Mouse (Mus musculus) lung, postnatal 0 days (tissue): ENCODE measurements around the gene Map2. TPM values are rescaled to one million over a fixed set of nuclear protein-coding genes. Genes with fewer than 3 reads are reported as not detected.

Experiments used
- ATAC-seq: fragments of 200-750 bp; cut with Nextera tagmentation; 2 replicates; pipeline ENCODE4 v1.8.0; 2017; ENCODE audit warnings: moderate library complexity
- DNase-seq: peaks from one replicate; pipeline ENCODE4 v3.0.0-alpha.2; 2016; ENCODE audit warnings: low spot score
- H3K27ac ChIP-seq: fragments of 300-500 bp; sonication (generic); 2 replicates; pipeline ENCODE4 v1.5.1; 2014; ENCODE audit warnings: antibody characterized with exemption, mild to moderate bottlenecking, low read length, mixed read lengths
- H3K27me3 ChIP-seq: fragments of 300-500 bp; sonication (generic); replicated peaks from 2 replicates; pipeline ENCODE4 v1.6.1; 2014; ENCODE audit warnings: low read length, mixed read lengths; ENCODE audit not compliant: insufficient read depth
- H3K36me3 ChIP-seq: fragments of 300-500 bp; sonication (generic); 2 replicates; pipeline ENCODE4 v1.6.1; 2014; ENCODE audit warnings: low read length, mixed read lengths; ENCODE audit not compliant: insufficient read depth
- H3K4me1 ChIP-seq: fragments of 300-500 bp; sonication (generic); 2 replicates; pipeline ENCODE4 v1.6.1; 2014; ENCODE audit warnings: antibody characterized with exemption, low read depth, low read length, mixed read lengths; ENCODE audit not compliant: insufficient read depth
- H3K4me2 ChIP-seq: fragments of 300-500 bp; sonication (generic); replicated peaks from 2 replicates; pipeline ENCODE4 v1.6.1; 2014; ENCODE audit warnings: low read depth, mild to moderate bottlenecking, low read length, moderate library complexity, mixed read lengths
- H3K4me3 ChIP-seq: fragments of 300-500 bp; sonication (generic); 2 replicates; pipeline ENCODE4 v1.5.1; 2014; ENCODE audit warnings: low read depth, low read length
- H3K9ac ChIP-seq: fragments of 300-500 bp; sonication (generic); replicated peaks from 2 replicates; pipeline ENCODE4 v1.6.1; 2014; ENCODE audit warnings: low read depth, mild to moderate bottlenecking
- H3K9me3 ChIP-seq: fragments of 300-500 bp; sonication (generic); 2 replicates; pipeline ENCODE4 v1.6.1; 2016; ENCODE audit warnings: low read length, mixed read lengths
- CTCF ChIP-seq: IDR thresholded peaks from 2 replicates; pipeline ENCODE4 v1.5.1; 2016; ENCODE audit warnings: antibody characterized with exemption, mild to moderate bottlenecking
- EP300 ChIP-seq: IDR thresholded peaks from 2 replicates; pipeline ENCODE4 v1.6.1; 2016; ENCODE audit warnings: antibody characterized with exemption, mild to moderate bottlenecking, control low read depth
- WGBS: fragments of 180-500 bp; shearing (Covaris S2); extraction: QIAGEN DNeasy Blood & Tissue Kit; methylation state at CpG from one replicate; pipeline ENCODE4 v1.1.7; 2014; 5-methylcytosine and 5-hydroxymethylcytosine counted together
- polyA plus RNA-seq: library from polyadenylated mRNA; unstranded; fragments of >200 nt; fragmentation: Nextera tagmentation; extraction: Ambion mirVana; gene quantifications from 2 replicates; pipeline ENCODE4 v1.2.1, GENCODE M21; 2015

Gene Map2
- 2.1 and 3.8 TPM in 2 replicates for polyA plus RNA-seq

DNA sequence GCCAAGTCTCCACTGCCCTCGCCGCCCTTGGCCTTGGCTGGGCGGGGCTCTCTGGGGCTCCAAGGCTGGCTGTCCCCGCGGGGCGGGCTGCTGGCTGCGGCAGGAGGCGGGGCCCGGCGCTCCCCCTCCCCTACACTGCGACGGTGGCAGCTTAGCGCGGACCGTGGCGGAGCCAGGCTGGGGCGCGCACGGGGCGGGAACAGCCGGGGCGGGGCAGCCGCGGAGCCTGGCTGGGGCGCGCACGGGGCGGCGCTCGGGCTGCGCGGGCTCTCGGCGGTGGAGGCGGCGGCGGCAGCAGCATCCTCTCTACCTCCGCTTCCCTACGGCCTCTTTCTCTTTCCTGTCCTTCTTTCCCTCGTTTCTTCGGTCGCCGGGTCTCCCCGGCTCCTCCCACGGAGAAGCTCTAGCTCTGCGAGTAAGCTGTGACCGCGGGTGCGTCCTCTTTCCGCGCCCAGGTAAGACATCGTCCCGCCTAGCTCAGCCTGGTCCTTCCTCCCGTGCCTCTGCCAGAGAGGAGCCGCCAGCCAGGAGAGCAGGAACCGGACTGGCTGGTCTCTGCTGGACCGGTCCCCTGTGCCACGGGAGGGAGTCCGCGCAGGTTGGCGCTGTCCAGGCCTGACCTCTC, at the start of gene Map2:
Gene Map2 (plus strand): TSS at position 233 of the 625 bp plus-strand sequence.
- Histone ChIP-seq H3K9ac (no peak within 1 kb of the TSS), H3K4me3 (peak within 1 kb of the TSS; percentile 44), H3K36me3 (no peaks in the 10 kb centered on the region), H3K27me3 (no peaks in the 10 kb centered on the region), H3K27ac (0 out of 2 replicates have a peak within 1 kb of the TSS, but pooled peaks have one; percentile 14), H3K9me3 (no peaks in the 10 kb centered on the region), H3K4me2 (peak within 1 kb of the TSS; percentile 66), H3K4me1 (no peaks in the 10 kb centered on the region)
- WGBS = under 1% methylated on average over 47 of the region's 61 CpGs
- TF ChIP-seq CTCF (no peak), EP300 (no peak)
- DNase-seq (peak; percentile 87), ATAC-seq (peak; percentile 99)

DNA sequence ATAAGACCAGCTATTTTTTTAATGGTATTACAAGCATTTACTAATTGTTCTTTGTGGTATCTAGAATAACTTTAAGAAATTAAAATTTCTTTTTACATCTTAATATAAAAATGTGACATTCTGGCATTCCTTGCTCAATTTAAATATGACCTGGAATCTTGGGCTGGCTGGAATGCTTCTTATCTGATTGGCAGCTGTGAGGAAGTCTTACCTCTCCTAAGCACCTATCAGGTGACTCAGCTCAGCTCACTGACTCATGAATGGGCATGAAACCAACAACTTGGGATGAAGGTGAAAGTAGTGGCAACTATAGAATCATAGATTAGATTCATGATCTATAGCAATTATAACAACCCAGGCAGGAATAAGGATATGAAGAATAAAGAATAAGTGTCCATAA, 42.1 kb upstream of the Map2 start:
- no peak overlapping the region for H3K9ac ChIP-seq
- H3K4me2 ChIP-seq = no peak overlapping the region
- TF ChIP-seq CTCF (no peak), EP300 (peak; percentile 83)
- no peak overlapping the region for H3K27ac ChIP-seq
- H3K4me1 ChIP-seq = no peaks in the 10 kb centered on the region
- DNase-seq (peak; percentile 45), ATAC-seq (peak; percentile 69)
- no peaks in the 10 kb centered on the region for H3K36me3 ChIP-seq
- no peaks in the 10 kb centered on the region for H3K27me3 ChIP-seq
- no peaks in the 10 kb centered on the region for H3K9me3 ChIP-seq
- no peak overlapping the region for H3K4me3 ChIP-seq

GRCm38 (mm10) chr1:66135324-66135723, 39.7 kb upstream of the Map2 start:
- Histone ChIP-seq H3K27me3 (no peaks in the 10 kb centered on the region), H3K36me3 (no peaks in the 10 kb centered on the region), H3K4me2 (no peak overlapping the region), H3K27ac (no peak overlapping the region), H3K4me1 (no peaks in the 10 kb centered on the region), H3K9ac (no peak overlapping the region), H3K9me3 (no peaks in the 10 kb centered on the region), H3K4me3 (no peak overlapping the region)
- ATAC-seq = no peak
- no peak for DNase-seq
- TF ChIP-seq CTCF (no peak), EP300 (no peak)

GRCm38 (mm10) chr1:66140686-66141085, 34.4 kb upstream of the Map2 start:
- DNase-seq = no peak
- Histone ChIP-seq H3K4me3 (no peak overlapping the region), H3K27ac (no peak overlapping the region), H3K4me2 (no peak overlapping the region), H3K27me3 (no peaks in the 10 kb centered on the region), H3K36me3 (no peaks in the 10 kb centered on the region), H3K4me1 (no peaks in the 10 kb centered on the region), H3K9ac (no peak overlapping the region), H3K9me3 (no peaks in the 10 kb centered on the region)
- no peak for ATAC-seq
- WGBS = 98% methylated on average over 1 of the region's 1 CpGs
- TF ChIP-seq CTCF = no peak
- no peak for TF ChIP-seq EP300

DNA sequence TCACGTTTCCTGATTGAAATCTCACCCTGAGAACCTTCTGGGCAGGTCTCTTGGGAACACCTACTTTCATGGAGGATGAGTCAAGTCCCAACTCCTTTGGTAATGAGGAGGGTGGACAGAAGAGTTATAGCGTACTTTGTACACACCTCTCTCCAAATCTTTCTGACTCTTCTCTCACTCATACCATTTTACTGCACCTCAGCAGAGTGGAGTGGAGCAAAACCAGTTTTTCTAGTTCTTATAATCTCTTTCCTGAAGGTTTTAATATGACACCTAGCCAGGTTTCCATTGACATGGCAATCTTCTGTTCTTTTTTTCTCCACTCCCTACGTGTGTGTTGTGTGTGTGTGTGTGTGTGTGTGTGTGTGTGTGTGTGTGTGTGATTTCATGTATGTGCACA, 29.9 kb upstream of the Map2 start:
- Histone ChIP-seq H3K4me1 (no peaks in the 10 kb centered on the region), H3K36me3 (no peaks in the 10 kb centered on the region), H3K4me2 (no peak overlapping the region), H3K27ac (no peak overlapping the region), H3K4me3 (no peak overlapping the region), H3K9me3 (no peaks in the 10 kb centered on the region), H3K9ac (no peak overlapping the region), H3K27me3 (no peaks in the 10 kb centered on the region)
- WGBS = 52% methylated on average over 3 of the region's 3 CpGs
- peak; percentile 40 for DNase-seq
- no peak for ATAC-seq
- TF ChIP-seq EP300 (no peak), CTCF (no peak)

DNA sequence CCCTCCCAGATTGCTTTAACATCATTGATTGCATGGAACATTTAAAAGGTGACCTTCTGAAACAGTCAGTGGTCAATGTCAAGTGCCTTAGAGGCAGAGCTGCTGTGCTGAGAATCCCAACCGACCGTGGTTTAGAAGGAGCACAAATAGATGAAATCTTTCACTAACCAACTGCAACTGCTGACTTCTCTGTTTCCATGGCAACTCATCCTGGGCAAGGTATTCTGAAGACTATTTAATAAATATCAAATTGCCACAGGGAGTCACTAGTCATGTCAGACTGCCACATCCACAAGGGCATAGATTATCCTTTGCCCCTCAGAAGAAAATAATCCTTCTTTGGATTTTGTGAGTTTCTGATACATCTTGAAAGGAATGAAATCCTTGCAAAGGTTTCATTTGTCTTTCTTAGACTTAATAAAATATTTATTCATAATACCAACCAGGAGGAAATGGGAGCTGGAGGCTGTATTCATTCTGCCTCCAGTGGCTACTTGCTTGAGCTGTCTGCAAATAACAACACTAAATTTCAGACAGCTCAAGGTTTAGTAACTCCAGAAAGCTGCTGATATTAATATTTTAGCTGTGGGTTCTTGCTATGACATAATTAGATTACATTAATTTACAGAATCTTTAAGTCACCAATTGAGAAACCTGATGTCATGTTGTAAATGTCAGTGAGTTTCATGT, 26.1 kb upstream of the Map2 start:
- H3K27ac ChIP-seq = no peak overlapping the region
- H3K36me3 ChIP-seq = no peaks in the 10 kb centered on the region
- no peak for DNase-seq
- WGBS = 44% methylated on average over 2 of the region's 2 CpGs
- H3K27me3 ChIP-seq = no peaks in the 10 kb centered on the region
- H3K4me1 ChIP-seq = no peaks in the 10 kb centered on the region
- no peak overlapping the region for H3K9ac ChIP-seq
- no peaks in the 10 kb centered on the region for H3K9me3 ChIP-seq
- TF ChIP-seq EP300 (no peak), CTCF (no peak)
- H3K4me2 ChIP-seq = no peak overlapping the region
- no peak overlapping the region for H3K4me3 ChIP-seq
- ATAC-seq = no peak
